Mouse (Mus musculus) lung, postnatal 0 days (tissue): ENCODE data around the gene Leo1. TPM values are rescaled to one million over a fixed set of nuclear protein-coding genes. Genes with fewer than 3 reads are reported as not detected.
A peak's percentile ranks its signal among the peaks of the same experiment; 100 is the strongest.

Source experiments
- ATAC-seq: fragments of 200-750 bp; cut with Nextera tagmentation; 2 replicates; pipeline ENCODE4 v1.8.0; 2017; ENCODE audit warnings: moderate library complexity
- DNase-seq: peaks from one replicate; pipeline ENCODE4 v3.0.0-alpha.2; 2016; ENCODE audit warnings: low spot score
- H3K27ac ChIP-seq: fragments of 300-500 bp; sonication (generic); 2 replicates; pipeline ENCODE4 v1.5.1; 2014; ENCODE audit warnings: antibody characterized with exemption, mild to moderate bottlenecking, low read length, mixed read lengths
- H3K27me3 ChIP-seq: fragments of 300-500 bp; sonication (generic); replicated peaks from 2 replicates; pipeline ENCODE4 v1.6.1; 2014; ENCODE audit warnings: low read length, mixed read lengths; ENCODE audit not compliant: insufficient read depth
- H3K36me3 ChIP-seq: fragments of 300-500 bp; sonication (generic); 2 replicates; pipeline ENCODE4 v1.6.1; 2014; ENCODE audit warnings: low read length, mixed read lengths; ENCODE audit not compliant: insufficient read depth
- H3K4me1 ChIP-seq: fragments of 300-500 bp; sonication (generic); 2 replicates; pipeline ENCODE4 v1.6.1; 2014; ENCODE audit warnings: antibody characterized with exemption, low read depth, low read length, mixed read lengths; ENCODE audit not compliant: insufficient read depth
- H3K4me2 ChIP-seq: fragments of 300-500 bp; sonication (generic); replicated peaks from 2 replicates; pipeline ENCODE4 v1.6.1; 2014; ENCODE audit warnings: low read depth, mild to moderate bottlenecking, low read length, moderate library complexity, mixed read lengths
- H3K4me3 ChIP-seq: fragments of 300-500 bp; sonication (generic); 2 replicates; pipeline ENCODE4 v1.5.1; 2014; ENCODE audit warnings: low read depth, low read length
- H3K9ac ChIP-seq: fragments of 300-500 bp; sonication (generic); replicated peaks from 2 replicates; pipeline ENCODE4 v1.6.1; 2014; ENCODE audit warnings: low read depth, mild to moderate bottlenecking
- H3K9me3 ChIP-seq: fragments of 300-500 bp; sonication (generic); 2 replicates; pipeline ENCODE4 v1.6.1; 2016; ENCODE audit warnings: low read length, mixed read lengths
- CTCF ChIP-seq: IDR thresholded peaks from 2 replicates; pipeline ENCODE4 v1.5.1; 2016; ENCODE audit warnings: antibody characterized with exemption, mild to moderate bottlenecking
- EP300 ChIP-seq: IDR thresholded peaks from 2 replicates; pipeline ENCODE4 v1.6.1; 2016; ENCODE audit warnings: antibody characterized with exemption, mild to moderate bottlenecking, control low read depth
- WGBS: fragments of 180-500 bp; shearing (Covaris S2); extraction: QIAGEN DNeasy Blood & Tissue Kit; methylation state at CpG from one replicate; pipeline ENCODE4 v1.1.7; 2014; 5-methylcytosine and 5-hydroxymethylcytosine counted together
- polyA plus RNA-seq: library from polyadenylated mRNA; unstranded; fragments of >200 nt; fragmentation: Nextera tagmentation; extraction: Ambion mirVana; gene quantifications from 2 replicates; pipeline ENCODE4 v1.2.1, GENCODE M21; 2015

Gene Leo1
- polyA plus RNA-seq, 1 experiment from 2014 or later: 17.0 TPM

DNA sequence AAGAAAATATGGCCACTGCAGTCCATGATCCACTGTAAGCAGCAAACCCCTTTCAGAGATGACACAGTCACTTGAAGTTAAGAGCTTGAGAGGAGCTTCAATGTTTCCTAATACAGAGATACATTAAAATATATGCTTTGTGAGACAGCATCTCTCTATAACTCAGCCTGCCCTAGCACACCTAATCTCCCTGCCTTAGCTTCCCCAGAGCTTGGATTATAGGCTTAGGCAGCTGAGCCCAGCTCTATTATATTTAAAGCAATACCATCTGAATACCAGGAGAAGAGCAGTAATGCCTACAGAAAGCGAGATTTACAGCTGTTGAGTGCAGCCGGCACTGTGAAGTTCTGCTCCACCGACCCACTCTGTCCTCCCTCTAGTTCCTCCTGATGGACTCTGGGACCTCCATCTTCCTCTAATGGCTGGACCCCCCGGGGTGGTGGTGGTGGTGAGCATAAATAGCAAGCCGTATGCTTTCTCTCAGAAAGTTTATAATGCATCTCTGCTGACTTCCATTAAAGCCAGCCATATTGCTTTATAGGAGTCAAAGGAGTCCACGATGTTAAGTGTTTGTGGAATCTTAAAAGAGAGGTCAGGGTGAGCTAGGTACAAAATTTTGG lies 30.3 kb upstream of the Leo1 start:
- H3K4me3 ChIP-seq: no peak overlapping the region
- H3K4me1 ChIP-seq: peaks cover 13% of the 10 kb centered on the region
- no peak for DNase-seq
- no peak overlapping the region for H3K27ac ChIP-seq
- 0 out of 2 replicates have a peak overlapping the region, but pooled peaks have one; percentile 88 for H3K9ac ChIP-seq
- no peaks in the 10 kb centered on the region for H3K27me3 ChIP-seq
- H3K4me2 ChIP-seq: no peak overlapping the region; the same call in 1 of the 2 replicates
- no peak for ATAC-seq
- TF ChIP-seq EP300: no peak
- 79% methylated on average over 6 of the region's 6 CpGs for WGBS
- H3K9me3 ChIP-seq: no peaks in the 10 kb centered on the region
- H3K36me3 ChIP-seq: no peaks in the 10 kb centered on the region

DNA sequence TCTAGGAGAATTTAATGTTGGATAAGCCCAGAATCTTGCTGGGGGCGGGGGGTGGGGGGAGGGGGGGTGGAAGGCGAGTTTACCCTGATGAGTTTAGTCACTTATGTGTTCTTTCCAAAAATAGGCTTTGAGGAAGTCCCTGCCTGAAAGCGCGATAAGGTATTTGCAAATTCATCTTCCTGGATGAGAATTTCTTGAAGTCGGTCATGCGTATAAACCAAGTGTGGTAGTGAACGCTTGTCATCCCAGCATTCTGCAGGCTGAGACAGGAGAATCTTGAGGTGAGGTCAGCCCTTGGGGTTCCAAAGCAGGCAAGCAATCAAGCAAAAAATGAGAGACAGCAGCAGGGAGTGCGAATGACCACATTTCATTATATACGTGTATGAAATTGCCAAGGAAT lies 29.7 kb upstream of the Leo1 start:
- Histone ChIP-seq H3K9ac (no peak overlapping the region), H3K27ac (no peak overlapping the region), H3K4me1 (peaks cover 13% of the 10 kb centered on the region), H3K4me2 (no peak overlapping the region), H3K4me3 (no peak overlapping the region), H3K9me3 (no peaks in the 10 kb centered on the region), H3K36me3 (no peaks in the 10 kb centered on the region), H3K27me3 (no peaks in the 10 kb centered on the region)
- DNase-seq: peak; percentile 27
- TF ChIP-seq CTCF (no peak), EP300 (no peak)
- ATAC-seq: no peak
- 68% methylated on average over 9 of the region's 9 CpGs for WGBS

DNA sequence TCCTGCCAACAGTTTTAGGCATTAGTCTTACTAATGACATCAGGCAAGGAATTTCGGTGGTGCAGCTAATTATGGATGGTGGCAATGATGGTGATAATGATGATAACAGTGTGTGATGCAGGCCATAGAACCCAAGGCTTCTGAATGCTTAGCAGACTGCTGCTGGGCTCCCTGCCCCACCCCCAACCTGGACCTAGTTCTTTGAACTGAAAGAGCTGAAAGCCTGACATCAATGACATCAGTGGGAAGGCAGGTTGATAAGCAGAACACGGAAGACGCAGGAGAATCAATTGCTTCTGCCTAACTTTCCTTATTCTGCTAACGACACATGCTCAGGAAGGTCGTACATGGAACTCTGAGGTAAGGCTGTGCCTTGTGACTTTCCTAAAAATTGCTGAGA lies 28.1 kb upstream of the Leo1 start:
- H3K9me3 ChIP-seq: no peaks in the 10 kb centered on the region
- no peak for DNase-seq
- no peak for ATAC-seq
- WGBS: 66% methylated on average over 5 of the region's 5 CpGs
- TF ChIP-seq EP300: no peak
- TF ChIP-seq CTCF: no peak
- H3K9ac ChIP-seq: no peak overlapping the region
- H3K4me3 ChIP-seq: no peak overlapping the region
- H3K36me3 ChIP-seq: no peaks in the 10 kb centered on the region
- H3K27ac ChIP-seq: no peak overlapping the region
- H3K4me1 ChIP-seq: peaks cover 13% of the 10 kb centered on the region; the same call in 1 of the 2 replicates
- H3K4me2 ChIP-seq: no peak overlapping the region
- H3K27me3 ChIP-seq: no peaks in the 10 kb centered on the region

DNA sequence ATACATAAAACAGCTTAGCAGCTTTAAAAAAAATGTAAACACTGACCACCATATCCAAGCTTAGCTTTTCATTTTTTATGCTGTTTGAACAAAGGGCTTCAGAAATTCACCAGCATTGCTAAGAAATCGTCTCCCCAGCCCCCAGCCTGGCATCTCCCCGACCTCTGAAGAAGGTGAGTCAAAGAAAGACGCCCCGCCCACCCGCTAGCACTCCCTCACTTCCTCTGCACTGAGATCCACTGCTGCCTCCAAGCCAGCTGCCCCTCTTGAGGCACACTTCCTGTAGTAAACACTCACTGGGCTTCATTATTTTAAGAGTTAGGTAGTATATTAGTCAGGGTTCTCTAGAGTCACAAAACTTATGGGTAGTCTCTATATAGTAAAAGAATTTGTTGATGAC lies 27.1 kb upstream of the Leo1 start:
- H3K27me3 ChIP-seq: no peaks in the 10 kb centered on the region
- ATAC-seq (no peak), DNase-seq (peak; percentile 79)
- 0 out of 2 replicates have a peak overlapping the region, but pooled peaks have one; percentile 43 for H3K27ac ChIP-seq
- no peaks in the 10 kb centered on the region for H3K9me3 ChIP-seq
- no peak overlapping the region for H3K4me3 ChIP-seq
- H3K36me3 ChIP-seq: no peaks in the 10 kb centered on the region
- 9% methylated on average over 5 of the region's 5 CpGs for WGBS
- H3K9ac ChIP-seq: no peak overlapping the region
- TF ChIP-seq CTCF (no peak), EP300 (no peak)
- H3K4me1 ChIP-seq: peaks cover 7% of the 10 kb centered on the region; the same call in 1 of the 2 replicates
- H3K4me2 ChIP-seq: no peak overlapping the region

DNA sequence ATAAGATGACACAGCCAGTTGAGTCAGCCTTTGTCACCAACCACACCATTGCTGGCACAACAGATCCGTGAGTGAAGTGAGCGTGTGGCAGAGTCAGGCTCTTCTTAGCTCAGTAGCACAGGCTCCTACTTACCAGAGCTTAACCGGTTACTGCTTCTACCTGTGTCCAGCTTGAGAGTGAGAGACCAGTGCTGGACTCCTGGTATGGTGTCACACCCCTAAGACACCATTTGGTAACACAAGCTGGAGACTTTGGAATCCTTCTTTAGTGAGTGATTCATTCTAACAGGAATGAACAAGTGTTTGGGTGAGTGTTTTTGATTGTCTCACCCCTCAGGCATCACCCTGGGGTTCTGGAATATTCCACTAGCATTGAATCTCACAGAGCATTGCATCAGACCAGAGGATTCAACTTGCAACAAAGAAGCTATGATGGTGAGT lies 19.1 kb upstream of the Leo1 start:
- H3K9ac ChIP-seq: no peak overlapping the region
- DNase-seq: no peak
- H3K27me3 ChIP-seq: no peaks in the 10 kb centered on the region
- WGBS: 82% methylated on average over 3 of the region's 3 CpGs
- H3K4me3 ChIP-seq: no peak overlapping the region
- peak; percentile 36 for ATAC-seq
- H3K4me1 ChIP-seq: no peaks in the 10 kb centered on the region
- H3K27ac ChIP-seq: no peak overlapping the region
- H3K9me3 ChIP-seq: no peaks in the 10 kb centered on the region
- no peak overlapping the region for H3K4me2 ChIP-seq
- H3K36me3 ChIP-seq: no peaks in the 10 kb centered on the region
- peak; percentile 35; the same call in 1 of the 2 replicates for TF ChIP-seq EP300
- no peak for TF ChIP-seq CTCF

DNA sequence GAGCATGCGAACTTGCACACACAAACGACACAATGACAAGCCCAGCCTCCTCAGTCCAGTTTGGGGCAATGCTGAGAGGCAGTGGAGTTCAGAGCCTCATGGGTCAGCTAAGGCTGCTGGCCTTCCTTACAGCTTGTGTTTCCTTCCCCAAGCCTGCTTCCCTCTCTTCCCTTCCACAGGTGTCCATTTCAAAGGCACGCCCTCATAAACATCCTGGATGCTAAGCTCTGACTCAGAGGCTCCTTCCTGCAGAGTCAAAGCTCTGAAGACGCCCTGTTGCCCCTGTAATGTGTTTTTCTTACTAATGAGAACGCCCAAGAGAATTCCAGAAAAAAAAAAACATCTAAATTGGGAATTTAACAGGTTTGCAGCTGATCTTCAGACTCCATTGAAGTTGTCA lies 17.6 kb upstream of the Leo1 start:
- H3K4me2 ChIP-seq: no peak overlapping the region
- no peaks in the 10 kb centered on the region for H3K27me3 ChIP-seq

More for the DNA sequence above, 17.6 kb upstream of the Leo1 start:
- Histone ChIP-seq H3K36me3 (no peaks in the 10 kb centered on the region), H3K4me1 (no peaks in the 10 kb centered on the region), H3K9ac (no peak overlapping the region), H3K4me3 (no peak overlapping the region), H3K27ac (peak overlapping the region; percentile 55; the same call in 1 of the 2 replicates), H3K9me3 (no peaks in the 10 kb centered on the region)
- peak; percentile 64 for ATAC-seq
- WGBS: 55% methylated on average over 5 of the region's 5 CpGs
- peak; percentile 69 for DNase-seq
- TF ChIP-seq EP300: peak; percentile 94
- no peak for TF ChIP-seq CTCF
